ENCODE assay signal across 17 mouse cellular contexts in genomic region chr4:124815901-124816300, GRCm38 (mm10). TPM values are rescaled to one million over a fixed set of nuclear protein-coding genes. Genes with fewer than 3 reads are reported as not detected.
DNase-seq lines count a peak whose midpoint lies in the region; ATAC-seq lines count a peak whose summit lies in the region.
"Had no signal": no experiment of that assay in that cellular context is flagged by ENCODE, and none has a peak within 500 bp of the region (broad histone marks: within the 10 kb centered on the region; RNA-seq: fewer than 3 reads in every experiment).

No protein-coding gene starts in this region.

- H3K4me3 ChIP-seq in heart, embryonic 12.5 days: no peak overlapping the region
- H3K4me3 ChIP-seq: forebrain, embryonic 12.5 days; intestine, embryonic 15.5 days; layer of hippocampus, adult 2 months; liver, embryonic 12.5 days; midbrain, embryonic 12.5 days had no signal

- no peak overlapping the region for H3K9ac ChIP-seq in heart, embryonic 12.5 days
- H3K9ac ChIP-seq: forebrain, embryonic 12.5 days; intestine, embryonic 15.5 days; liver, embryonic 12.5 days; midbrain, embryonic 12.5 days had no signal

- no peaks in the 10 kb centered on the region for H3K9me3 ChIP-seq in heart, embryonic 12.5 days (replicated peaks)
- H3K9me3 ChIP-seq: forebrain, embryonic 12.5 days; intestine, embryonic 15.5 days; liver, embryonic 12.5 days; midbrain, embryonic 12.5 days had no signal

- ATAC-seq in heart, embryonic 12.5 days (ENCODE audit: insufficient number of reproducible peaks, low FRiP score): no peak
- ATAC-seq: activated CD4-positive, CD25-positive, alpha-beta regulatory T cell, adult 4 months; CD4-positive, CD25-positive, alpha-beta regulatory T cell, adult 4 months; intestine, embryonic 15.5 days; liver, embryonic 12.5 days; lung, postnatal 0 days had no signal

- 88% methylated on average over 11 of the region's 11 CpGs for WGBS in heart, embryonic 12.5 days

- H3K4me1 ChIP-seq in heart, embryonic 12.5 days (replicated peaks): peaks cover 19% of the 10 kb centered on the region

- H3K4me2 ChIP-seq in heart, embryonic 12.5 days: no peak overlapping the region
- H3K4me2 ChIP-seq: forebrain, embryonic 12.5 days; intestine, embryonic 15.5 days; liver, embryonic 12.5 days; midbrain, embryonic 12.5 days had no signal

- H3K36me3 ChIP-seq in heart, embryonic 12.5 days: peaks cover 18% of the 10 kb centered on the region

- peak; percentile 93 for DNase-seq in heart, adult 11 months
- DNase-seq in right cerebral cortex, postnatal 10 days (ENCODE audit: low spot score in 2 of 2): peak; percentile 40 to 44
- DNase-seq in right cerebral cortex, adult 2 months (ENCODE audit: low spot score in 2 of 2): no peak
- peak; percentile 40 for DNase-seq in cerebellum, adult 8-10 months
- peak; percentile 33 for DNase-seq in testis, postnatal 14 days (ENCODE audit: low spot score)
- no peak for DNase-seq in spleen, postnatal 10 days (ENCODE audit: low spot score in 2 of 2)
- DNase-seq: right cerebral cortex, postnatal 4 days; thymus, postnatal 25 days had no signal

- H3K27ac ChIP-seq in heart, embryonic 12.5 days (ENCODE audit: poor library complexity, severe bottlenecking): no peak overlapping the region
- H3K27ac ChIP-seq: forebrain, embryonic 12.5 days; intestine, embryonic 15.5 days; layer of hippocampus, adult 2 months; liver, embryonic 12.5 days; midbrain, embryonic 12.5 days had no signal

- H3K27me3 ChIP-seq in heart, embryonic 12.5 days (replicated peaks): no peaks in the 10 kb centered on the region
- H3K27me3 ChIP-seq: forebrain, embryonic 12.5 days; intestine, embryonic 15.5 days; liver, embryonic 12.5 days; midbrain, embryonic 12.5 days had no signal

RNA-seq across cellular contexts. Expression of gene Mtf1, which starts 14.0 kb away (rescaled TPM):
- polyA plus RNA-seq in heart, embryonic 12.5 days (2016; fragmentation: Nextera tagmentation; extraction: Ambion mirVana): 9.8 and 11.6 TPM in 2 replicates

RNA-seq across cellular contexts. Expression of gene Yrdc, which starts 34.6 kb away (rescaled TPM):
- 24.4 and 26.0 TPM in 2 replicates for polyA plus RNA-seq in heart, embryonic 12.5 days (2016; fragmentation: Nextera tagmentation; extraction: Ambion mirVana)

RNA-seq across cellular contexts. Expression of gene 1110065P20Rik, which starts 35.1 kb away (rescaled TPM):
- 51.6 and 54.2 TPM in 2 replicates for polyA plus RNA-seq in heart, embryonic 12.5 days (2016; fragmentation: Nextera tagmentation; extraction: Ambion mirVana)

RNA-seq across cellular contexts. Expression of gene Maneal, which starts 46.1 kb away (rescaled TPM):
- 0.06 and 0.14 TPM in 2 replicates for polyA plus RNA-seq in heart, embryonic 12.5 days (2016; fragmentation: Nextera tagmentation; extraction: Ambion mirVana)

Comparison
In these comparisons a context has a peak if more than half of its experiments do, and no peak if none do; other contexts are left out.
1. DNase-seq: peak in heart, adult 11 months (single experiment), right cerebral cortex, postnatal 10 days (2 of 2), cerebellum, adult 8-10 months (single experiment) and testis, postnatal 14 days (single experiment); none in right cerebral cortex, adult 2 months (0 of 2) and spleen, postnatal 10 days (0 of 2).